Mouse (Mus musculus) bone marrow, adult 2 months (tissue): ENCODE data around the gene Cacna2d3.

ENCODE experiments used
- CTCF ChIP-seq: fragments of 200-500 bp; IDR thresholded peaks from 2 replicates; pipeline ENCODE4 v1.5.1; 2011; ENCODE audit warnings: low read length, control low read depth; ENCODE audit not compliant: control insufficient read depth, insufficient read depth
- POLR2A ChIP-seq: fragments of 200-500 bp; IDR thresholded peaks from 2 replicates; pipeline ENCODE4 v1.6.1; 2011; ENCODE audit warnings: low read depth, mild to moderate bottlenecking, control low read depth, low read length, borderline replicate concordance; ENCODE audit not compliant: control insufficient read depth

- TF ChIP-seq POLR2A: no peak
- TF ChIP-seq CTCF: no peak
Measured at GRCm38 (mm10) chr14:28996569-28996968, 725.1 kb downstream of the Cacna2d3 start.
